Mouse (Mus musculus) 3134 (cell line): ENCODE data around the gene Pepd.

ENCODE experiments used
- DNase-seq: peaks from one replicate; pipeline ENCODE4 v3.0.0-alpha.2; 2011; ENCODE audit warnings: low spot score; ENCODE audit not compliant: insufficient read length; ENCODE audit errors: extremely low read depth

The Pepd gene

DNA sequence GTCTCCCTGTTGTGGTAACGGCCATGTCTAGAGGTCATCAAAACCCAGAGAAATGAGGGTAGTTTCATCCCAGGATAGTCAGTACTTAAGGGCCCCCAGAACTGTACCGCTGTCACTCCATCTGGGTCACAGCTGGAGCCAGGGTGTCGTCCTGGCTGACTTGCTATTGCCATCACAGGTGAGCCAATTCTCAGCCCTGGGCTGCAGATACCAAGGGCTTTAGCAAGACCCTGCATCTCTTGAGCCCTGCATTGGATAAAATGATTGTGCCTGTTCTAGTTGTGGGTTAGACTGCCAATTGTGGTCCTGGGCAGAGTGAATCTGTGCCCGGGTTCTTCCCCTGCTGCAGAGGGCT, 114.1 kb downstream of the Pepd start:
- no peak for DNase-seq

DNA sequence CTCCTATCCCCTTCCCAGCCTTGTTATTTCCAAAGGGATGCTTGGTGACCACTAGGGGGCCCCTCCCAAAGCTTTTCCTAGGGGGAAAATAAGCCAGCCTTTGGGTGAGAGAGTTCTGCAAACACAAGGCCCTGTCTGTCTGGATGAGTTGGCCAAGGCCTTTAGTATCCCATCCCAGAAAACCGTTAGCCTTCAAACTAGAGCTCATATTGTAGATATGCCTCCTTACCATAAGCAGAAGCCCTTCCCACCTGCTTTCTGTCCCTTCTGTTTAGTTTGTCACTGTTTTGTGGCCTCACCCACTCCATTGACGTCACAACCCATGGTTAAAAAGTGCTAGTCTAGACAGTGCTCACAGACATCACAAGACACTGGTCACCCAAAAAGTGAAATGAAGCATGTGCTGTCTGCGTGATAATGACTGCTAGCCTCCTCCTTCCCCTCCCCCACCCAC, 114.7 kb downstream of the Pepd start:
- no peak for DNase-seq

DNA sequence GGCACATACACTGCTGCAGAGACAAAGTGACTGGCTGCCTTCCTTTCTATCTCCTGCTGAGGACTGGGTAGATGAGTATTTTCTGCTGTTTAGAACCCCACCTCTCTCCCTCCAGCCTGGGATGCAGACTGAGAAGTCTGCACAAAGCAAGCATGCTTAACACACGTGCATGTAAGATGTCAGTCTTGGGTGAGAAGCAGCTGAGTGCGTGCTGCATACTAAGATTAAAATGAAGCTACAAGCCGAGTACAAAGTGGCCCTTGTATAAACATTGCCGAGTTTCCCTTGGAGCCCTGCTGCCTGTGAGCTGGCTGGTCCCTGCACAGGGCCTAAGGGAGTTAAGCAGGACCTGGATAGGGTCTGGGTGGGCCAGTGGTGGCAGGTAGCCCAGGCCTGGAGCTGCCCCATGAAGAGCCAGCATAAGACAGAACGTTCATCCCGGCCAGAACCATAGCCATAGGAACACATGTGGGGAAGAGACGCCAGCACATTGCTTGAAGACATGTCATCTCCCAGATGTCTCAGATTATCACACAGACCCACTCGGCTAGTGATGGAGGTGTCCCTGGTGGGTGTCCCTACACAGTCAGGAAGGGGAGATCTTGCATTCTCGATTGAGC, 115.7 kb downstream of the Pepd start:
- DNase-seq = no peak

DNA sequence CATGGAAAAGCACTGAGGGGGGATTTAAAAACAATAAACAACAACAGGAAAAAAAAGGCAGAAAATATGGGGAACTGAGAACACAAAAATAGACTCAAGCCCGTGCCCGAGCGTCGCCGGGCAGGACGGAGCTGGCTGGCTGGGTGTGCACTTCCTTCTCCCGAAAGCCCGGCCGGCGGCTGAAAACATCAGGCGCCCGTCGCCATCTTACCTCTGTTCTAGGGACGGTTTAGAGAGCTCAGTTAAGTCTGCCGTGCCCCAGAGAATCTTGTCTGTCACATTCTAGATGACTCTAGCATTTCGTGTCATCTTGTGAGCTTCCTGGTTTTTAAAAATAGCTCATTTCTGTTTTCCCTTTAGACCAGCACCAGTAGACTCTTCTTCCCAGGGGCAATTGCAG, 116.4 kb downstream of the Pepd start:
- DNase-seq = no peak

DNA sequence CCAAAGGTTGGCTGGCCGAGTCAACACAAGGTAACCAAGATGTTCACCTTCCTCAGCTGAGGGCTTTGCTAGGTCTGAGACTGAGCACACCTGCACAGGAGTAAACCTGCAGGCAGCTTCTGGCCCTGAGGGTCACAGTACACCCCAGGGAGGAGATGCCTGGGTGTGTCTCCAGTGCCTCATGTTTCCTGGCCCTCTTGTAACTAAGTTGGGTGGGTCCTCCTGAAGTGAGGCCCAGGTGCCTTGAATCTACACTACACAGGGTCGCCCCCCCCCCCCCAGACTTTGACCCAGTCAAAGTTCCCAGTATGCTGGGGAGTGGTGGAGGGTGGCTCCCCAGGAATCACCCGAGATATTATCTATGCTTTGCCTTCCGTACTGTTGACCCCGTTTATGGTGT, 117.0 kb downstream of the Pepd start:
- no peak for DNase-seq

DNA sequence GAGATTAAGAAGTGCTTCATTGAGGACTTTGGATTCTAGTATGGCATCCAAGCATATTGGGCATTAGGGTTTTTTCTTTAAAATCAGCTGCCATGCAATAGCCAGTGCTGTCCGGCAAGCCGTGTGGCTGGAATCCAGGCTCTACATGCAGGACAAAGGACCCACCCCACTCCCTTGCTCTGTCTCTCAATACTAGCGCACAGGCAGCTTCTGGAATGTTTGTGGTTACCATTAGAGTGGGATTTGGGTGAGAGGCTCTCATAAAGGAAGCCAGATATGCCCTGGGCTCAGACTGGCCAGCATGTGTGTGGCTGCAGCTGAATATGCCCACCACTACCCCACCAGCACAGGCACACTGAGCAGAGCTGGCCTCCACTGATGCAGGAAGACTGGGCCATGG, 117.5 kb downstream of the Pepd start:
- DNase-seq = no peak

DNA sequence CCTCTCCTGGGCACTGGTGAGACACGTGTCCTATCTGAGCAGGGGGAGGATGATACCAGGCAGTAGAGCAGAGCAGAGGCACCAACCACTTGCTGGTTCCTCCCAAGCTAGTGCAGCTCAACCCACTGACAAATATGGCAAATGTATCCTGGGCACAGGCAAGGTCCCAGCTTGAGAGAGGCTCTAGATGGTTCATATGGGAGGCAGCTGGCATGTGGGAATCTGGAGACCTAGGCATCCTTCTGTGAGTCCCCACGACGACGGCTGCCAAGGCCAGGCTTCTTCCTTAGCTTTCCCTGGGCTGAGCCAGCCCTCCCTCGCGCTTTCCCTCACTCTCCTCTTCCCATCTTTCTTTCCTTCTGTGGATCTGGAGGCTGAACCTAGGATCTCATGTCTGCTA, 118.4 kb downstream of the Pepd start:
- no peak for DNase-seq

DNA sequence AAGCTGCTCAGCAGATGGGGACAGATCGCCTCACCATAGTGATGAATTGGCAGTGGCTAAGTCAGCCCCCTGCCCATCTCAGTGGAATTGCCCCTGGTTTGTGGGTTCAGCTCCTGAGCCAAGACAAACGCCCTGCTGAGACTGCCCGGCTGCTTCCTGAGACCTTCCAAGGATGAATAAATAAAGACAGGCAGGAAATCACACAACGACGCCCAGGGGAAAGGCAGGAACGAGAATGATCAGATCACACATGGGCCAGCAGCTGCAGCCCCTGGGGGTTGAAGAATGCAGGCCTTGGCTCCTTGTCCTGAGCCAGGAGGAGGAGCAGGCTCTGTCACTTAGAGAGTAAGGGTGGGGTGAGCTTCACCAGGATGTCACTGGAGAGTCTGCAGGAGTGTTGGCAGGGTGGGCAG, 123.0 kb downstream of the Pepd start:
- DNase-seq = no peak

DNA sequence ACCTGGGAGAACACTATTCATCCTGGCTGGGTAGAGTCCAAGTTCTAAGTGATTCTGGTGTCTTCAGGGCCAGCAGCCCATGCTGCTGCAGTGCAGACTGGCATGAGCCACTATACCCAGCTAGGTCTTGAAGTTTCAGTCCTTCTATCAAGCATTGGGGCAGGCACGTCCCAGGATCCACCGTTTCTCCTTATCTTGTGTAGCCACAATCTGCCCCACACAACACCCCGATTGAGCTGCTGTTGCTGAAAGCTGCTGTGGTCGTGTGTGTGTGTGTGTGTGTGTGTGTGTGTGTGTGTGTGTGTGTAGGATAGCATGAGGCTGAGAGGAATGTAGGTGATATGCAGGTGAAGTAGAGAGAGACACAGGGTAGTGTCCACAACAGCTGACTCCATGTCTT, 123.4 kb downstream of the Pepd start:
- no peak for DNase-seq

DNA sequence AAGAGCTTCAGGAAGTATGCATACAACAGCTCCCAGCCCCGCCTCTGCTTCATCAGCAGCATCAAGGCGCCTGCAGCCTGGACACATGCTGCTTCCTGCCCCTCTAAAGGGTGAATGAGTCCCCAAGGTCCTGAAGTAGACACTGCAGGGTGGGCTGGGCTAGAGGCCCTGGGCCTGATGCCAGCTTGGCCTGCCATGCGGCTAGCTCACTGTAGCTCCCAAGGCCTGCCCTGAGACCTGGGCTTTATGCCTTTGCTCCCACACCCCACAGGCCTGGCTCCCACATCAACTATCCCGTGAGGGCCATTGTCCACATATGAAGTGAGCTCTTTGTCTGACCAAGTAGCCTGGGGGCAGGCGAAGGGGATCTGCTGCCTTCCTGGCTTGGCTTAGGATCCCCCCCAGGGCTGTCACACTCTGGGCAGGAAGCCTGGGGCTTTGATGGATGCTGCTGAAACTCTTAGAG, 124.1 kb downstream of the Pepd start:
- DNase-seq = no peak

DNA sequence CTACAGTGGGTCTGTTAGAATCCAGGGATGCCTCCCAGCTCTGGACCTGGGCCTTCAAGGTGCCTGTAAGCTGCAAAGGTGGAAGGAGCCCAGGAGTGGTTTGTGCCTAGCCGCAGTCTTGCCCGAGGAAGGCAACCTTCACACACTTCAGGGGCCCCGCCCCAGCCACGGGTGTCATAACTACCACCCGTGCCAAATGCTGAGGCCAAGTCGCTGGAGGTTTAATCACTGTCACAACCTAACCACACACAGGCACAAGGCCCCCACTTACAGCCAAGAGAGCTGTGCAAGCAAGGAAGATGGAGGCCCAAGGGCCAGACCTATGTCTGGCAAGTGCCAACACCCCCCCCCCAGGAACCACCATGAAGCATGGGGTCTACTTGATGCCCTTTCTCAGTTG, 125.2 kb downstream of the Pepd start:
- DNase-seq = no peak

DNA sequence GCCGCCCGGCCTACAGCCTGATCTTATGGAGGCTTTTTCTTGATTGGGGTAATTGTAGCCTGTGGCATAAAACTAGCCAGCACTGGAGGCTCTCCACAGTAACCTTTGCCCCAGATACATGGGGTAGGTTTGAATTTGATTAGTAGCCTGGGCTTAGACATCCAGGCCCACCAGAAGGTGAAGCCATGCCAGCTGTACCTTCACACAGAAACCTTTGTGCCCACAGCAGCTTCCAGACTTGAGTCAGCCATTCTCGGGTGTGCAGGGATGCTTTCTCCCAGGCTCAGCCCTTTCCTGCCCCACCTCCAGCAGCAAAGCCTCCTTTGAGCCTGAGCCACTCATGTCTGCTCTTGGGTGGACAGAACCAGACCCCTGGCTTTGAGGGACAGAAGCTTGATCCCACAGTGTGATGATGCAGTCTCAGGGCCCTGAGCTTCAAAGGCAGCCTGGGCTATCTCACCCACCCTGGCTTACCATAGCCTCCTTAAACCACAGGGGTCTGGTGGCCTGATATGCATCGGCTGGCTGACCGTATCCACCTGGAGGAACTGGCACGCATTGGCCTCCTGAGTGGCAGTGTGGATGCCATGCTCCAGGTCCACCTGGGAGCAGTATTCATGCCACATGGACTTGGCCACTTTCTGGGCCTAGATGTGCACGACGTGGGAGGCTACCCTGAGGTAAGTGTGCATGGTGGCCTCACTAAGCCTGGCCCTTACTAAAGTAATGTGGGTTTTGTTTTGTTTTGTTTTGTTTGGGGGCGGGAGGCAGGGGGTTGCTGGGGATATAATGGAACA, 128.2 kb downstream of the Pepd start:
- DNase-seq = no peak

DNA sequence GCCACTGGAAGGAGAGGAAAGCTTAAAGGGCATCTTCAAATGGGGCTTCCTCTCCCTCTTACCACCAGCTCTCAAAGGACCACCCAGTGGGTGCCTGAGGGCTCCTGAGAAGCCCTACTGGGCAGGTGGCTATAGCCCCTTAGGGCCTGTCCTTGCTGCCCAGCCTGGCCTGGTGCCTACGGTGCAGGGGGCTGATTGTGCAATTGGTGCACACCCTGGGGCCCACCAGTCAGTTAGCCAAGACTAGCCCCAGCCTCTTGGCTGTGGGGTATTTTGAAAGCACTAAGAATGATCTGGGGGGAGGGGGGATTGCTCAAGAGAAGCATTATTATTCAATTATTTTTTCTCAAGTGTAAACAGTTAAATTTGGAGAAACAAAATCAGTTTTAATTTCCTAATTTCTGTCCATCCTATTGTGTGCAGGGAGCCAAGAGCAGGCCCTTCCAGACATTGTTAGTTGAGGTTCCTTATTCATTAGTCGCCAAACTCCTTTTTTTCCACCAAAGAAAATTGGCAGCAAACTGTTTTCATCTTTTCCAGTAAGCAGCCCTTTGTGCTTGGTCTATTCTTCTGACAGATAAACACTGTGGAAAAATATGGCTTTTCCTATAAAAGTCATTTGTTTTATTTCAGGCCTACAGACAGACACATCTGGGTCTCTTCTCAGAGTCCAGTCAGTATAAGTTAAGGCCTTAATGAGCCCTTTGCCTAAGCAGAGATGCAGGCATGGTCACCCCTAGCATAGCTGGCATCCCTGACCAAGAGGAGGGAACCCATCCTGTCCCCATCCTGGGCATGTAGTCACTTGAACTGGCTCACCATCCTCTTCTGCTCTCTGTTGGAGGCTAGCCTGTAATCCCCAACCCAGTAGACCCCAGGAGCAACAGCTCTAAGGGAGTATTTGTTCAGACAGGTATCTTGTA, 129.4 kb downstream of the Pepd start:
- DNase-seq = no peak

DNA sequence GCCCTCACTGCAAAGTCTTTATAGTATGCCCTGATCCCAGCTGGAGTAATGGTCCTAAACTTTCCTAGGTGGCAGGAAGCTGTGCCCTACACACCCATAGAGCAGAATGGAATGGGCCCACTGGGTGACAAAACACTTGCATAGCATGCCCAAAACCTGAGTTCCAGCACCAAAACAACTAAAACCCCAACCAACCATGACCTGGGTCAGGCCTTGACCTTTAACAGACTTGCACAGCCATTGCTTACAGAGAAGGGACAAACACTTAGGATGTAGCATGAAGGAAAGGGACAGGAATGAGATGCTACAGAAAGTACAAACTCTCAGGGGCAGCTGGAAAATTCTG, 130.0 kb downstream of the Pepd start:
- DNase-seq = no peak

DNA sequence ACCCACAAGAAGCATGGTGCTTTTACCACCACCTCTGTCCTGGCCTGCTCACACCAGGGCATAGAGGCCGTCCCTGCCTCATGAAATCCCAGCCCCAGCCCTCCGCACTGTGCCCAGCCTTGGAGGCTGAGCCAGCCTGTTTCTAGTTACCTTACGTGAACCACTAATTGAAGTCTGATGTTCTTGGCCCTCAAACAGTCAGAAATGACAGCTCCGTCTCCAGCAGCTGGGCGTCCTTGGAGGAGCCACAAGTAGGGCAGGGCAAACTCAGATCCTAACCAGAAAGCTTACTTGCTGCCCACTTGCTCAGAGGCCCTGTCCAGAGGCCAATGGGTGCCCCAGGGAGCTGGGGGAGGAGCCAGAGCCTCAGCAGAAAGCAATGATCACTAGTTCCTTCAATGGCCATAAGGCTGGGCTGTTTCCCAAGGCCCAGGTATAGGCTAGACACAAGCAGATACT, 130.6 kb downstream of the Pepd start:
- no peak for DNase-seq

DNA sequence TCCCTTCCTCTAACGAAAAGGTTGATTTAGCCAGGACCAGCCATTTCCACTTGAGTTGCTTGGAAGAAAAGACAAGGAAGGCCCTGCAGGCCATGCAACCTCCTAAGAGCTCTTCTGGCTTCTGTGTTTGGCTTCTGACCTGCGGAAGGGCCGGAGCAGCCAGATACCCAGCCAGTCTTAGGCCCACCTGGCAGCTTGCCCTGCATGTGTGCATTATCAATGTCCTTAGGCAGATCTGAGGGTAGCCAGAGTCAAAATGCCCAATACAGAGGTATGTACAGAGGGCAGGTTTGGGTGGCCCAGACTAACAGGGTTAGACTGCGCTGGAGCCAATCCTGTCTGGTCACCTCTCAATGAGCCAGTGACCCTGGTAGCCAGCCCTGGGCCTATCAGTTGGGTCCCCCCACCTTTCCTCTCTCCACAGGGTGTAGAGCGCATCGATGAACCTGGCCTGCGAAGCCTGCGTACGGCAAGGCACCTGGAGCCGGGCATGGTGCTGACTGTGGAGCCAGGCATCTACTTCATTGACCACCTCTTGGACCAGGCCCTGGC, 131.2 kb downstream of the Pepd start:
- DNase-seq = no peak

DNA sequence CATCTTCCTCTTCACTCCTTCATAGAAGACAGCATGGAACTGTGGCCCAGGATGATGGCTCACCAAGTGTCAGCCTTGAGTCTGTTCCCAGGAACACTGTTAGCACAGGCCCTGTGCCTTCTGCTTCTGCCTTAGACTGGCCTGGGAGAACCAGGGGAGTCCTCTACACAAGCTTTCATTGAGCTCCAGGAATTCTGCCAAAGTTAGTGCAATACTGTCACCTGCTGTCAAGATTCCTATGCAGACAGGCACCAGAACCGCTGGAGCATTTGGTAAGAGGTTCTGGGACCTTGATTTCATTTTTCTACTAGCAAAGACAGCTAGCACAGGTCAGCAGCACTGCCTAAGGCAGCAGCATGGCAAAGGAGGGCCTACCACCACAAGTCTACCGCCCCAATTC, 132.5 kb downstream of the Pepd start:
- DNase-seq = no peak

DNA sequence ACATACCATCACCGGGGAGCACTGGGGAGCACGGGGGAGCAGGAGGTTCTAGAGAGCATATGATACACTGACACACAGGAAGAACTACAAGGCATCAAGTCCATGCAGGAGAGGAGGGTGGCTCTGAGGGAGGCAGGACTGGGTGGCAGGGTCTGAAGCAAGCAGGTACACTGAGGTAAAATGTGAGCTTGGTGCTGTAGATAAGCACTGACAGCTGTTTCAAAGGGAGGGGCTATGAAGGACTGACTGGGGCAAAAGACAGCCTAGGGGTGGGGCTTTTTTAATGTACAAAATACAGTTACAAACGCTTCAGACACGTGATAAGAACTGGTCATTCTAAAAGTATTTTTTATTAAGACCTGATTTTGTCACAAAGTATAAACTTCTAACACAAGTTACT, 133.9 kb downstream of the Pepd start:
- no peak for DNase-seq

DNA sequence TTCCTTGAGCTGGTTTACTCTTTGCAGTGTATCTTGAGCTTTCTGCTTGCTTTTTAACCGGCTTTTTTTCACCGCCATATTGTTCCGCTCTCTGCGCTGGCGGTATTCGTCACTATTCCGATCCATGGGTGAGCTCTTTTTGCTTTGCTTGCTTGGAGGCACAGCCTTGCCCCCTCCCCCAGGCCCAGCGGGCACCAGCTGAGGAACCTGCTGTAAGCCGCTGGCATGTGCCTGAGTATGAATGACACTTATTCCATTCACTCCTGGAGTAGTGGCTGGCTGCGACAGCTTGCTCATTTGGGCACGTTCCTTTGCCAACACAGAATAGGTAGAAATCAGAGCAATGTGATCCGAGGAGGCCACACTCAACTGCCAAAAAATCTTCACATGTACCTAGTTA, 138.4 kb downstream of the Pepd start:
- no peak for DNase-seq

DNA sequence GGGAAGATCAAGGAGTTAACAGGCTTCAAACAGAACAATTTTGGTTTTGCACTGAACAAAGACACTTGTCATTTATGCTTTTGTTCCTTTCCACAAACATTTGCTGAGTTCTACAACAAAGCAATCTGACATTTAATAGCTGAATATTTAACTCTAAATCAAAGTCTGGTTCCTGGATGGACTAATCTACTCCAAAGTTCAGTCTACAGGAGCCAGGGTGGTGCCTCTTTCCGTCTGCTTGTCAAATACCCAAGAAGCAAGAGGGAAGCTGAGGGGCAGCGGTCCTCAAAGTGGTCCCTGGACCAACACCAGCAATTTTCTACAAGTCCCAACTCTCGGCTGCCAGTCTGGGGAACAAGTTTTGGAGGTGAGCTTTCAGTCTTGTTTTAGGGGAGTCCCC, 141.0 kb downstream of the Pepd start:
- no peak for DNase-seq

DNA sequence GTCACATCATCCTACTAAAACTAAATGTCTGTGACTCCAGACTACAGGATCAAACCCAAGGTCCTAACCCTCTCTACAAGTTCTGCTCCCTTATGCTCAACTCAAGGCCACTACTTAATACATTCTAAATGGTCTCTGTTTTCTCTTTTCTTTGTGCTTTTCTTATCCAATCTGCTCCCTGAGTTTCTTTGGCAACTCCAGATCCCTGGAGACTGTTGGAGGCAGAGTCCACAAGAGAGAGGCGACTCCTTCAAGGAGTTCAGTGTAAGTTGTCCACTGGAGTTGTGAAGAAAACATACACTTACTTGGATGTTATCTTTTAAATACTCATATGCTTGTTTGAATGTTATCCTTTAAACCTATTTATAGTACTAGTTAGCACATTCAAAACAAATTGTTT, 142.1 kb downstream of the Pepd start:
- no peak for DNase-seq
